Mouse (Mus musculus): ENCODE measurements around the gene Zfp61.
"Not testable (repeated sequence)": the region's sequence is repeated elsewhere in the genome, so short reads cannot be mapped to it uniquely, and the experiment has no call there.

The Zfp61 gene

GRCm38 (mm10) chr7:24297361-24298095 lies 3.5 kb downstream of the Zfp61 start:
- no peak for ATAC-seq (ENCODE audit: low TSS enrichment)

DNA sequence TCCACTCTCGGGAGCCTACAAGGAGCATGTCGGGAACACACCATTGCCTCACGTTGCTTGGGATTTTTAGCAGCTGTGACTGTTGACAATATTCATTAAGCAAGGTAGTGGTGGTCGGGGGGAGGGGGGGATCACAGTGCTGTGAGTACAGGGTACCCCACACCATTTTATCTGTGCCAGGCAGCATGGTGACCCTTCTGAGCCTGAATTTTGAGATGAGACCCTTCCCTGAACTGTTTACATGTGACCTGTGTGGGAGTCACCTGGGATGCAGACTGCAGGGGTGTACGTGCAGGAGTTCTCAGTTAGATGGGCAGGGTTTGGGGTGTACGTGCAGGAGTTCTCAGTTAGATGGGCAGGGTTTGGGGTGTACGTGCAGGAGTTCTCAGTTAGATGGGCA lies 4.6 kb downstream of the Zfp61 start:
- no peak for ATAC-seq (ENCODE audit: low TSS enrichment)

DNA sequence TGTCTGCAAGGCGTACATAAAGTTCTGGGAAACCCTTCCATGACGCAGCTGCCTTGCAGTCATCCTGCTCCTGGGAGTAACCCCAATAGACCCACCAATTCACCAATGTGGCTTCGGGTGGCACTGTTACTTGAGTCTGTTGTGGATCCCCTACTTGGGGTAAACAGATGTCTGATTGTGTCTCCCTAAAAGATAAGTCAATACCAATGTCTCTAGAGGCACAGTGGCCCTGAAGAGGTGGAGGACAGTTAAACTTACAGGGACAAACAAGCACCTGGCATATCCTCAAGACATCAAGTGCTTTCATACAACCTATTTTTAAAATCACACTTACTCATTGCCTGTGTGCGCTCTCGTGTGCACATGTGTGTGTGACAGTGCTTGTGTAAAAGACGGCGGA lies 5.7 kb downstream of the Zfp61 start:
- ATAC-seq (ENCODE audit: low TSS enrichment), result no peak

DNA sequence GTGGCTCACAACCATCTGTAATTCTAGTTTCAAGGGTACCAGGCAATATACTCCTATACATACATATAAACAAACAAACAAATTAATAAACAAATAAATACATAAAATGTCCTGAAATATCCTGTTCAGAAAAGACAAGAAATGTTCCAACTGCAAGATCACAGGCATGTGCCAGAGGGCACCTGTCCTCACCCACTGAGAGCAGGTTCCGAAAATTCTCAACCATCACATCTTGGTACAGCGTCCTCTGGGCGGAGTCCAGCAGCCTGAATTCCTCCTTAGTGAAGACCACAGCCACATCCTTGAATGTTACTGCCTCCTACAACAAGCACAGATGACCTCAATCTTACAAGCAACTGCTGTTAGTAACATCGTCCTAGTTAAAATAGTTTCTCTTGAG lies 6.3 kb downstream of the Zfp61 start:
- no peak for ATAC-seq (ENCODE audit: low TSS enrichment)

DNA sequence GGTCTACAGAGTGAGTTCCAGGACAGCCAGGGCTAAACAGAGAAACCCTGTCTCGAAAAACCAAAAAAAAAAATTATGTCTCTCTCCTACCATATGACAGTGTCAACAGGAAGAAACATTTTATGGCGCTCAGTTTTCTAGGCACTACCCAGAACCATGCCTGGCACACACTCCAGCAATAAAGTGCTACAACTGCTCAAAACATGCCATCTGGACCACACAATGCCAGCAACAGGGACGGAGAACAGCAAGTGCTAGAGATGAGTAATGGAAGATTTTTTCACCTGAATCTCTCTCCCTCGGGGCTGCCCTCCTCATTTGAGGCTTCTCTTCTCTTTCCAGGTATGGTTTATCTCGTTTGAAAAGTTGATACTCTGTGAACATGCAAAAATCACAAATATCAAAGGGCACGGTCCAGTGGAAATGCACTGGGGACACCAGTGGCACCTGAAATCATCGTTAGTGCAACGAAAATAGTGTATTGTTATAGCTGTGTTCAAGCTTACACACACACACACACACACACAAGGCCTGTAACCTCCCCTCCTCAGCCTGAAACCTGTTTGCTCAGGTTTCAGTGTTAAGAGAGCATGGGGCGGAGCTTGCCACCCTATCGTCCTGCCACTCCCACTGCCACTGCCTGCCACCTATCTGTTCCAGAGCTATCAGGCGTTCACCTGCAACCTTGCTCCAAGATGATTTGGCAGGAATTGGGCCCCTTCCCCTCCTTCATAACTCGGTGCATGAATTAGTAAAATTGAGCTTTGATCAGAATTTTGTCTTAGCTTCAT lies 7.8 kb downstream of the Zfp61 start:
- no peak for ATAC-seq (ENCODE audit: low TSS enrichment)

DNA sequence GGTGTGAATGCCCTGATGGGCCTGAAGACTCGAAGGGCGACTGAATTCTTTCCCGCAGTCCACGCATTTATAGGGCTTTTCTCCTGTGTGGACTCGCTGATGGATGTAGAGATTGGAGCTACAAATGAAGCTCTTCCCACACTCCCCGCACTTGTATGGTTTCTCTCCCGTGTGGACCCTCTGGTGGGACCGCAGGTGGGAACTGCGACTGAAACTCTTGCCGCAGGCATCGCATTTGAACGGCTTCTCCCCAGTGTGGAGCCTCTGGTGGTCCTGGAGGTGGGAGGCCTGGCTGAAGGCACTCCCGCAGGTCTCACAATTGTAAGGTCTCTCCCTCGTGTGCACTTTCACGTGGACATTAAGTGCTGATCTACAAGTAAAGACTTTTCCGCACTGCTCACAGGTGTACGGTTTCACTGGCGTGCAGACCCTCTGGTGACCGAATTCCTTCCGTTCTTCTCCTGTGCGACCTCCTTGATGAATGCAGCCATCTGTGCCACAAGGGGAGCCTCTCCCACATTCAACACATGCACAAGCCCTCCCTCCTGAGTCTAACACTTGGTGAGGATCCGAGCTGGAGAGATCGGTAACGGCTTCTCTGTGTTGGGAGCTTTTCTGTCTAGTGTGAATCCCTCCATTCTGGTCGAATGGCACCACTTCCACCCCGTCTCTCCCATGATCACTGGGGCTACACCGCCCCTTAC lies 9.5 kb downstream of the Zfp61 start:
- no peak for ATAC-seq (ENCODE audit: low TSS enrichment)

GRCm38 (mm10) chr7:24290106-24290693 lies 10.8 kb downstream of the Zfp61 start:
- no peak for ATAC-seq (ENCODE audit: low TSS enrichment)

GRCm38 (mm10) chr7:24288512-24288911 lies 12.5 kb downstream of the Zfp61 start:
- peak; percentile 90 for ATAC-seq (ENCODE audit: low TSS enrichment)

DNA sequence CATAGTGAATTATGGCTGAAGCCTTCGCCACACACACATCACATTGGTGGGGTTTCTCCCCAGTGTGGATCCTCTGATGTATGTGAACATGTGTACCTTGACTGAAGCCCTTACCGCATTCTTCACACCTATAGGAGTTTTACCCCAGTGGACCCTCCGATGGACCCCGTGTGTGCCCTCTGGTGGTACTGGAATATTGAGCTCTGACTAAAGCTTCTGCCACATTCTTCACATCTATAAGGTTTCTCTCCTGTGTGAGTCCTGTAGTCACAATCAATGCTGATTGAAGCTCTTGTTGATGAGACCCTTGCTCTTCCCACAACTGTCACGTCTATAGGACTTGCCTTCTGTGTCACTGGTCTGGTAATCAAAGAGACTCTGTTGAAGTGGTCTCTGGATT lies 13.4 kb downstream of the Zfp61 start:
- no peak; the same call in 1 of the 2 replicates for ATAC-seq (ENCODE audit: low TSS enrichment)

- no peak for ATAC-seq (ENCODE audit: low TSS enrichment)
These were observed 14.1 kb downstream of the Zfp61 start for GRCm38 (mm10) chr7:24286916-24287315.

GRCm38 (mm10) chr7:24286090-24286489 lies 14.9 kb downstream of the Zfp61 start:
- no peak for ATAC-seq (ENCODE audit: low TSS enrichment)

- ATAC-seq (ENCODE audit: low TSS enrichment), result no peak
These were observed 20.2 kb downstream of the Zfp61 start for GRCm38 (mm10) chr7:24280858-24281145.

DNA sequence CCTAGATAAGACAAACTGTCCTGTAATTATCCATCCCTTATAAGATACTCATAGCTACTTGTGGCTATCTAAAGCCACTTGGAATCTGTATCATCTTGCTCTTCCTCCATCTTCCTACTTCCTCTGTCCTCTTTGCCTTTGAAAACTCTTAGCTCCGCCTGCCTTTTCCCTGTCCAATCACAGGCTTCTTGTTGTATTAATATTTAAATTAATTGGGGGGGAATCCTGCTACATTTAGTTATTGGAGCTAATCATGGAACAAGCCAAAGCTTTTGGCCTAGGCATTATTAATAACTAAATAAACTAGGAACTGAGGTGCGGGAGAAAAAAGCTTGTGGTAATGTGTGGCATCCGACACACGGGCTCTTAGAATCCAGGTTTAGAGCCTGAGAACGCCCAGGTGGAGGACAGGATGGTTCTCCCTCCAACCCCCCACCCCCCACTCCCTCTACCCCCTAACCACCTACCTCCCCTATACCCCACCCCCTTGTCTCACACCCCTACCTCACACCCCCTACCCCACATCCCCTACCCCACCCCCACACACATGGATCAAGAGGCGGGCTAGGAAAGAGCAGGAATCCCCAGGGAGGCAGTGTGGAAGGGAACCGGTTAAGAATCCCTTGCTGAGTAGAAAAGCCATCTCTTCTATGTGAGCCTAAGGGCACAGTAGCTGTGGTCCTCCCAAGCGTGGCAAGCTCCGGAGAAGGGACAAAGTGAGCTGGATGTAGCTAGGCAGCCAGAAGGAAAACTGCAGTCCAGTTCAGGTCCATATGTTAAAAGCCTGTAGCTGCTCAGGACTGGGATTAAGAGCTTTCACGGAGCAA lies 20.8 kb downstream of the Zfp61 start:
- ATAC-seq (ENCODE audit: low TSS enrichment), result no peak

DNA sequence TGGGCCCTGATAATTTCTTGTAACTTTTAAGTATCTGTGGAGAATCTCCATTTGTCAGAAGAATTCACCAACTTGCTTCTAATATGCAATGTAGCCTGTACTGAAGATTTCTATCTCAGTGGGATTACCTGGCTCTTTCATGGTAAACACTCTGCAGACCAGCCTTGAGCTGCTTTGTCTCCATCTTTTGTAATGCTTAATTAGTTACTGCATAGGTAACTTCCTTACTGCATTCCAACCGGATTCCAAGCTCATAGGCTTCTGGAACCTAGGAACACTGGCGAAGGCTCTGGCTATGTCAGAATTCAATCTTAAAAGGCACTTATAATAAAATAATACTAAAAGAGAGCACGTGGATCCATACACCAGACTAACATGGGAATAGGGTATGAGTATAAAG lies 22.3 kb downstream of the Zfp61 start:
- ATAC-seq (ENCODE audit: low TSS enrichment), result not testable (repeated sequence)

DNA sequence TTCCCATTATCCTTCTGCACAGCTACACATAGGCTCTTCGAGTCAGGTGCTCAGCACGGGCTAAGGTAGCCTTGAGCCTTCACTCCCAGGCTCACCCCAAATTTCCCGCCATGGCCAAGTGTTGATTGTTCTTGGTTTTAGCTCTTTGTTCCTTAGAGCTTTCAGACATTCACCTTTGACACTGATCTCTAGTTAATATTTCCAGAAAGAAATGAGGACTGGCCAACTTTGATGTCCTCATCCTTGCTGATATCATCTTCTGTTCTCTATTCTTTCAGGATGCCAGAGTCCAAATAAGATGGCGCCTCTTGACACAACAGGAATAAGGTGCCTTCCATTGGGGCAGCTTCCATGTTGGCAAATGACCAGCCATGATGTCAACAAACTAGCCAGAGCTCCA lies 26.6 kb downstream of the Zfp61 start:
- ATAC-seq (ENCODE audit: low TSS enrichment), result no peak

GRCm38 (mm10) chr7:24271191-24271590 lies 29.8 kb downstream of the Zfp61 start:
- ATAC-seq (ENCODE audit: low TSS enrichment), result no peak

- ATAC-seq (ENCODE audit: low TSS enrichment), result peak; percentile 100
These were observed 30.8 kb downstream of the Zfp61 start, which contains the start of gene Zfp93 for GRCm38 (mm10) chr7:24270288-24270672. Gene Zfp93, plus strand, starts transcription at chr7:24270420.

DNA sequence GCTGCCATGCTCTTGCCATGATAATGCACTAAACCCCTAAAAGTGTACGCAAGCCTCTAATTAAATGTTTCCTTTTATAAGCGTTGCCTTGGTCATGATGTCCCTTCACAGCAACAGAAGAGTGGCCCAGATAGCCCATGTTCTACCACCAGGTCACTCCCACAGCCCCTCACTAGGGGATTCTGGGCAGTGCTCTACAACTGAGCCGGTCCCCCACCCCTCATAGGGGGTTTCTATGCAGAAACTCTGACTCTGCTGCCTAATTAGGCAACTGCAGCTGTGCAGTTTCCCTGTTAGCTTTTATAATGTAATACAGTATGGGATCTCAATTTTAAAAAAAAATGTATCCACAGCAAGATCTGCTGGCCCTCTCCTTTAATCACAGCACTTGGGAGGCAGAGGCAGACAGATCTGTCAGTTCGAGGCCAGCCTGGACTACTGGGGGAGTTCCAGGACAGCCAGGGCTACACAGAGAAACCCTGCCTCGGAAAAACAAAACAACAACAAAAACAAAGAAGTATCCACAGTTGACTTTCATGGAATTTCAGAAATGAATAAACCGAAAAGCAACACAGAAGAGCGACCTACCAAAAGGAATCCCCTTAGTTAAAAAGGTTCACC lies 31.3 kb downstream of the Zfp61 start:
- no peak for ATAC-seq (ENCODE audit: low TSS enrichment)

DNA sequence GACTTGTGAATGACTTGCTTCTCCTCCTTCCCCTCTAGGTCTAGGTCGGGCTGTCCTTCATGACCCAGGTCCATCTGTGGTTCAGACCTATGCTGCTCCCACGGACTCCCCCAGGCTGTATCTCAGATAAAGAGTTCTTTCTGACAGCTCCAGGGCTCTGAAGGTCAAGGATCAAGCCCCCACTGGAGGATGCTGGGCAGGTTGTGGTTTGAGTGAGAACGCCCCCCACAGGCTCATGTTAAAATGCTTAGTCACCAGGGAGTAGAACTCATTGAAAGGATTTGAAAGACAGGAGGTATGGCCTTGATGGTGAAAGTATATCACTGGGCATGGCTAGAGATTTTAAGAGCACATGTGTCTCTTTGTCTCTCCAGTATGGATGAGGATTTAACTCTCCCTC lies 31.8 kb downstream of the Zfp61 start:
- no peak for ATAC-seq (ENCODE audit: low TSS enrichment)

DNA sequence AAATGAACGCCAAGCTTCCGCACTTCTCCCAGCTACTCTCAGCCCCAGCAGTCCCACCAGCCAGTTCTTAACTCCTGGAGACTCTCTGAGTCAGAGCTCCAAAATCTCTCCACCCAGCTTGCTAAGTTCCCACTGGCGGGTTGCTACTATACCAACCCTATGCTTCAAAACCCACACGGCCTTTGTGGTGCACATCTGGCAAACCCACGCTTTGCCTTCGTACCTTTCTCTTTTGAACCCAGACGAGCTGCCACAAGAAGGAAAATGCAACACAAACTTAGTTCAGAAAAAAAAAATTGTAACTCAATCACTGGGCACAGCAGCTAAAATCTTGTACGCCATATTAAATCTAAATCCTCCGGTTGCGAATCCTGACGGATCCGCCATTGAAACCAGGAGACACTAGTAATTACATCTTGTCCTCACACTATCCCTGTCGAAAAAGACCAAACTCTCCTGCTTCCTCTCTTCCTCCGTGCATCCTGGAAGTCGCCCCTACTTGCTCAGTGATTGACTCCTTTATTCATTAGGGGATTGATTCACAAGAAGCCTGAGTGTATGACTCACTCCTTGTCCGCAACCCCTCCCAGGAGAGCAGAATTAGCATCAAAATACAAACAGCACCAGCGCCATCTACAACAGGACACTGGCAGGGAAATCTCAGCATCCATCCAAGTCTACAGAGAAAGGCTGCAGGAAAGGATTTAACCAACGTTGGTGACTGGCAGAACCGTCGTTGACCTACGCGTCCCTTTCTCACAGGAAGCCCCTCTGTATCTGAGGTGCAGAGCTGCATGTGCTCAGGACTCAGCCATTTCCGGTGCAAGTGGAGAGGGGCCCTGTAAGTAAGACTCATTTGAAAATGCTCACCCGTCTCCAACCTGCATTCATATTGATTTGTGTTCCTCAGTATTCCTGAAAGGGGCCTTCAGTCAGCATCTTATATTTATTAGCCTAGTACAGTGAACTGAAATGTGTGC lies 32.6 kb downstream of the Zfp61 start:
- no peak for ATAC-seq (ENCODE audit: low TSS enrichment)
